Mouse (Mus musculus): ENCODE data around the gene Cyb561d1. TPM values are rescaled to one million over a fixed set of nuclear protein-coding genes. Genes with fewer than 3 reads are reported as not detected.
A peak's percentile ranks its signal among the peaks of the same experiment; 100 is the strongest.

The Cyb561d1 gene
- polyA plus RNA-seq, 1 experiment from 2014 or later: 2.7 TPM

- peaks cover 19% of the 10 kb centered on the region for H3K4me1 ChIP-seq (ENCODE audit: control insufficient read depth, insufficient read depth, low read depth, low read length)
Measured at GRCm38 (mm10) chr3:108193686-108194085, 7.3 kb downstream of the Cyb561d1 start.

GRCm38 (mm10) chr3:108189897-108190296 is 11.1 kb downstream of the Cyb561d1 start:
- WGBS: 64% methylated on average over 5 of the region's 5 CpGs
- ATAC-seq: no peak
- Histone ChIP-seq H3K27me3 (replicated peaks; ENCODE audit: control insufficient read depth, insufficient read depth, low read length) (no peaks in the 10 kb centered on the region), H3K27ac (ENCODE audit: low read depth, low read length) (no peak overlapping the region), H3K4me2 (ENCODE audit: low read length) (no peak overlapping the region), H3K9me3 (ENCODE audit: control insufficient read depth, low read length) (no peaks in the 10 kb centered on the region), H3K4me3 (ENCODE audit: low read length) (no peak overlapping the region), H3K4me1 (ENCODE audit: control insufficient read depth, insufficient read depth, low read depth, low read length) (peaks cover 19% of the 10 kb centered on the region), H3K9ac (ENCODE audit: low read depth, low read length) (no peak overlapping the region), H3K36me3 (ENCODE audit: control insufficient read depth, insufficient read depth, low read length) (peaks cover 7% of the 10 kb centered on the region; the same call in 1 of the 2 replicates)

More at GRCm38 (mm10) chr3:108193686-108194085, 7.3 kb downstream of the Cyb561d1 start:
- Histone ChIP-seq H3K4me2 (ENCODE audit: low read length) (no peak overlapping the region), H3K9ac (ENCODE audit: low read depth, low read length) (no peak overlapping the region), H3K27me3 (replicated peaks; ENCODE audit: control insufficient read depth, insufficient read depth, low read length) (no peaks in the 10 kb centered on the region), H3K4me3 (ENCODE audit: low read length) (no peak overlapping the region), H3K27ac (ENCODE audit: low read depth, low read length) (no peak overlapping the region), H3K9me3 (ENCODE audit: control insufficient read depth, low read length) (no peaks in the 10 kb centered on the region), H3K36me3 (ENCODE audit: control insufficient read depth, insufficient read depth, low read length) (0 out of 2 replicates have a peak, but pooled peaks cover 4% of the 10 kb centered on the region)
- 83% methylated on average over 4 of the region's 4 CpGs for WGBS
- no peak for ATAC-seq

- no peak overlapping the region for H3K9ac ChIP-seq (ENCODE audit: low read depth, low read length)
- H3K27me3 ChIP-seq (replicated peaks; ENCODE audit: control insufficient read depth, insufficient read depth, low read length): no peaks in the 10 kb centered on the region
- H3K4me2 ChIP-seq (ENCODE audit: low read length): no peak overlapping the region
- no peak for ATAC-seq
- H3K36me3 ChIP-seq (ENCODE audit: control insufficient read depth, insufficient read depth, low read length): peaks cover 7% of the 10 kb centered on the region; the same call in 1 of the 2 replicates
- no peaks in the 10 kb centered on the region for H3K9me3 ChIP-seq (ENCODE audit: control insufficient read depth, low read length)
- H3K4me1 ChIP-seq (ENCODE audit: control insufficient read depth, insufficient read depth, low read depth, low read length): peaks cover 19% of the 10 kb centered on the region
- 69% methylated on average over 9 of the region's 9 CpGs for WGBS
- no peak overlapping the region for H3K27ac ChIP-seq (ENCODE audit: low read depth, low read length)
- H3K4me3 ChIP-seq (ENCODE audit: low read length): no peak overlapping the region
Measured at GRCm38 (mm10) chr3:108188716-108189490, 12.1 kb downstream of the Cyb561d1 start.

GRCm38 (mm10) chr3:108187111-108187795 is 13.8 kb downstream of the Cyb561d1 start:
- H3K27ac ChIP-seq (ENCODE audit: low read depth, low read length): no peak overlapping the region
- H3K9ac ChIP-seq (ENCODE audit: low read depth, low read length): peak overlapping the region; percentile 91
- H3K9me3 ChIP-seq (ENCODE audit: control insufficient read depth, low read length): no peaks in the 10 kb centered on the region
- peak; percentile 29; the same call in 1 of the 2 replicates for ATAC-seq
- 61% methylated on average over 20 of the region's 20 CpGs for WGBS
- H3K4me2 ChIP-seq (ENCODE audit: low read length): peak overlapping the region; percentile 82
- H3K27me3 ChIP-seq (replicated peaks; ENCODE audit: control insufficient read depth, insufficient read depth, low read length): no peaks in the 10 kb centered on the region
- H3K4me1 ChIP-seq (ENCODE audit: control insufficient read depth, insufficient read depth, low read depth, low read length): peaks cover 19% of the 10 kb centered on the region
- peak overlapping the region; percentile 82 for H3K4me3 ChIP-seq (ENCODE audit: low read length)
- H3K36me3 ChIP-seq (ENCODE audit: control insufficient read depth, insufficient read depth, low read length): peaks cover 7% of the 10 kb centered on the region; the same call in 1 of the 2 replicates

- Histone ChIP-seq H3K4me1 (ENCODE audit: control insufficient read depth, insufficient read depth, low read depth, low read length) (peaks cover 19% of the 10 kb centered on the region), H3K9me3 (ENCODE audit: control insufficient read depth, low read length) (no peaks in the 10 kb centered on the region), H3K9ac (ENCODE audit: low read depth, low read length) (peak within 1 kb of the TSS; percentile 91), H3K27me3 (replicated peaks; ENCODE audit: control insufficient read depth, insufficient read depth, low read length) (no peaks in the 10 kb centered on the region), H3K4me2 (ENCODE audit: low read length) (peak within 1 kb of the TSS; percentile 82), H3K36me3 (ENCODE audit: control insufficient read depth, insufficient read depth, low read length) (peaks cover 7% of the 10 kb centered on the region; the same call in 1 of the 2 replicates), H3K4me3 (ENCODE audit: low read length) (peak within 1 kb of the TSS; percentile 82), H3K27ac (ENCODE audit: low read depth, low read length) (peak within 1 kb of the TSS; percentile 73)
- ATAC-seq: peak; percentile 82
- WGBS: 2% methylated on average over 41 of the region's 100 CpGs
Measured at GRCm38 (mm10) chr3:108186098-108187047, 14.6 kb downstream of the Cyb561d1 start, which contains the start of gene Amigo1. Gene Amigo1 (plus strand): TSS chr3:108186335.

- 2% methylated on average over 16 of the region's 16 CpGs for WGBS
- Histone ChIP-seq H3K9me3 (ENCODE audit: control insufficient read depth, low read length) (no peaks in the 10 kb centered on the region), H3K27ac (ENCODE audit: low read depth, low read length) (peak overlapping the region; percentile 73; the same call in 1 of the 2 replicates), H3K27me3 (replicated peaks; ENCODE audit: control insufficient read depth, insufficient read depth, low read length) (no peaks in the 10 kb centered on the region), H3K4me2 (ENCODE audit: low read length) (peak overlapping the region; percentile 82), H3K9ac (ENCODE audit: low read depth, low read length) (peak overlapping the region; percentile 91), H3K36me3 (ENCODE audit: control insufficient read depth, insufficient read depth, low read length) (peaks cover 3% of the 10 kb centered on the region; the same call in 1 of the 2 replicates), H3K4me1 (ENCODE audit: control insufficient read depth, insufficient read depth, low read depth, low read length) (peaks cover 19% of the 10 kb centered on the region), H3K4me3 (ENCODE audit: low read length) (peak overlapping the region; percentile 82)
- ATAC-seq: no peak
Measured at GRCm38 (mm10) chr3:108185460-108186097, 15.4 kb downstream of the Cyb561d1 start.

- 80% methylated on average over 3 of the region's 3 CpGs for WGBS
- H3K27ac ChIP-seq (ENCODE audit: low read depth, low read length): no peak overlapping the region
- H3K27me3 ChIP-seq (replicated peaks; ENCODE audit: control insufficient read depth, insufficient read depth, low read length): no peaks in the 10 kb centered on the region
- H3K9me3 ChIP-seq (ENCODE audit: control insufficient read depth, low read length): no peaks in the 10 kb centered on the region
- H3K36me3 ChIP-seq (ENCODE audit: control insufficient read depth, insufficient read depth, low read length): peaks cover 3% of the 10 kb centered on the region; the same call in 1 of the 2 replicates
- no peak overlapping the region for H3K4me2 ChIP-seq (ENCODE audit: low read length)
- H3K9ac ChIP-seq (ENCODE audit: low read depth, low read length): no peak overlapping the region
- H3K4me1 ChIP-seq (ENCODE audit: control insufficient read depth, insufficient read depth, low read depth, low read length): peaks cover 19% of the 10 kb centered on the region
- no peak for ATAC-seq
- no peak overlapping the region for H3K4me3 ChIP-seq (ENCODE audit: low read length)
Measured at GRCm38 (mm10) chr3:108184742-108185141, 16.3 kb downstream of the Cyb561d1 start.

GRCm38 (mm10) chr3:108180514-108180913 is 20.5 kb downstream of the Cyb561d1 start:
- no peak for ATAC-seq
- no peaks in the 10 kb centered on the region; the same call in 1 of the 2 replicates for H3K4me1 ChIP-seq (ENCODE audit: control insufficient read depth, insufficient read depth, low read depth, low read length)
- WGBS: 46% methylated on average over 2 of the region's 2 CpGs
- H3K9me3 ChIP-seq (ENCODE audit: control insufficient read depth, low read length): no peaks in the 10 kb centered on the region
- H3K36me3 ChIP-seq (ENCODE audit: control insufficient read depth, insufficient read depth, low read length): no peaks in the 10 kb centered on the region
- no peak overlapping the region for H3K27ac ChIP-seq (ENCODE audit: low read depth, low read length)
- no peak overlapping the region for H3K4me3 ChIP-seq (ENCODE audit: low read length)
- no peak overlapping the region for H3K9ac ChIP-seq (ENCODE audit: low read depth, low read length)
- H3K27me3 ChIP-seq (replicated peaks; ENCODE audit: control insufficient read depth, insufficient read depth, low read length): no peaks in the 10 kb centered on the region
- no peak overlapping the region for H3K4me2 ChIP-seq (ENCODE audit: low read length)
